Mouse (Mus musculus) embryonic facial prominence, embryonic 12.5 days (tissue): ENCODE measurements around the gene Fyco1. TPM values are rescaled to one million over a fixed set of nuclear protein-coding genes. Genes with fewer than 3 reads are reported as not detected.
"Not testable (repeated sequence)": the region's sequence is repeated elsewhere in the genome, so short reads cannot be mapped to it uniquely, and the experiment has no call there.

Experiments used
- ATAC-seq: fragments of 200-750 bp; cut with Nextera tagmentation; 2 replicates; pipeline ENCODE4 v1.8.0; 2017; ENCODE audit not compliant: insufficient number of reproducible peaks, insufficient read depth, low FRiP score, low TSS enrichment
- H3K27ac ChIP-seq: fragments of 300-500 bp; sonication (generic); 2 replicates; pipeline ENCODE4 v1.5.1; 2016; ENCODE audit warnings: mild to moderate bottlenecking
- H3K27me3 ChIP-seq: fragments of 300-500 bp; sonication (generic); 2 replicates; pipeline ENCODE4 v1.6.1; 2016; ENCODE audit warnings: mild to moderate bottlenecking, moderate library complexity
- H3K36me3 ChIP-seq: fragments of 300-500 bp; sonication (generic); 2 replicates; pipeline ENCODE4 v1.6.1; 2016; ENCODE audit warnings: mild to moderate bottlenecking
- H3K4me1 ChIP-seq: fragments of 300-500 bp; sonication (generic); 2 replicates; pipeline ENCODE4 v1.6.1; 2016
- H3K4me2 ChIP-seq: fragments of 300-500 bp; sonication (generic); replicated peaks from 2 replicates; pipeline ENCODE4 v1.6.1; 2016; ENCODE audit warnings: mild to moderate bottlenecking, moderate library complexity
- H3K4me3 ChIP-seq: fragments of 300-500 bp; sonication (generic); 2 replicates; pipeline ENCODE4 v1.5.1; 2016; ENCODE audit warnings: mild to moderate bottlenecking
- H3K9ac ChIP-seq: fragments of 300-500 bp; sonication (generic); 2 replicates; pipeline ENCODE4 v1.6.1; 2016; ENCODE audit warnings: mild to moderate bottlenecking, moderate library complexity
- H3K9me3 ChIP-seq: fragments of 300-500 bp; sonication (generic); 2 replicates; pipeline ENCODE4 v1.6.1; 2016; ENCODE audit warnings: mild to moderate bottlenecking, moderate library complexity
- WGBS: fragments of 180-500 bp; shearing (Covaris S2); methylation state at CpG from one replicate; pipeline ENCODE4 v1.1.7; 2016; 5-methylcytosine and 5-hydroxymethylcytosine counted together
- polyA plus RNA-seq: library from polyadenylated mRNA; unstranded; fragments of >200 nt; fragmentation: Nextera tagmentation; extraction: Ambion mirVana; gene quantifications from 2 replicates; pipeline ENCODE4 v1.2.1, GENCODE M21; 2016

Fyco1 gene
- polyA plus RNA-seq, 1 experiment from 2014 or later = 13.9 TPM

DNA sequence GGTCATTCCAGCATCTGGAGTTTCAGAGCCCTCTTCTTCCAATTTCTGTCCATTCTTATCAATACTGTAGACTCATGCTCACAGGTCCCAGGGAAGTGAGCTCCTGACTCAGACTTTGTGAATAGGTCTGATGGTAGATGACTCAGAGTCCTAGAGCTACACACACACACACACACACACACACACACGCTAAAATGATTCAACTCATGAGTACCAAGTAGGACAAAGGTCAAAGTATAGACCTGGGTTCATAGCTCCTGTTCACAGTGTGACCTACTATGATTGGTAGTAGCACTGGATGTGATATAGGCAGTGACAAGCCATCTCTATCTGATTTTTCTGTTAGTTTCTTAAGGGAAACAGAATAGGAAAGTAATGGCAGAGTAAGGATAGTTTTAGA is 83.3 kb downstream of the Fyco1 start:
- Histone ChIP-seq H3K36me3 (no peaks in the 10 kb centered on the region), H3K4me2 (no peak overlapping the region), H3K4me3 (no peak overlapping the region), H3K27ac (no peak overlapping the region), H3K27me3 (no peaks in the 10 kb centered on the region), H3K9me3 (no peaks in the 10 kb centered on the region), H3K9ac (no peak overlapping the region), H3K4me1 (no peaks in the 10 kb centered on the region)
- 73% methylated on average over 1 of the region's 1 CpGs for WGBS
- ATAC-seq = no peak

DNA sequence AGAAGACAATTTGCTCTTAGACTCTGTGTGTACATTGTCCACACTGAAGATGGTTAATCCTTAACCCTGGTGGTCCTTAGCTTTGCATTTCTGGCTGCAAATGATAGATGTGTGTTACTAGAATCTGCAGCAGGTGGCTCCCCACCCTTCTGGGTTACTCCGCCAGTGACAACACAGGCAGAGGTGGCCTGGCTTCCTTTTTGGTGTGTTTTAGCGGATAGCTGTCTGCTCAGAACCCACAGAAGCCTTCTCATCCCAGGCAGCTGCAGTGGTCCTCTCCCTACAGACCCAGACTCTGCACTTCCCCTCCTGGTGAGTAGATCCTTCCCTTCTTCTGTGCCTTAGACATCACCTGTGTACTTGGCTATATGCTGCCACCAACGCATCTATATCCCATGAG is 84.7 kb downstream of the Fyco1 start:
- WGBS = 84% methylated on average over 3 of the region's 3 CpGs
- H3K36me3 ChIP-seq = no peaks in the 10 kb centered on the region
- H3K27ac ChIP-seq = no peak overlapping the region
- no peak for ATAC-seq
- no peak overlapping the region for H3K9ac ChIP-seq
- no peaks in the 10 kb centered on the region for H3K27me3 ChIP-seq
- no peaks in the 10 kb centered on the region for H3K9me3 ChIP-seq
- no peak overlapping the region for H3K4me2 ChIP-seq
- H3K4me3 ChIP-seq = no peak overlapping the region
- H3K4me1 ChIP-seq = no peaks in the 10 kb centered on the region; the same call in 1 of the 2 replicates

DNA sequence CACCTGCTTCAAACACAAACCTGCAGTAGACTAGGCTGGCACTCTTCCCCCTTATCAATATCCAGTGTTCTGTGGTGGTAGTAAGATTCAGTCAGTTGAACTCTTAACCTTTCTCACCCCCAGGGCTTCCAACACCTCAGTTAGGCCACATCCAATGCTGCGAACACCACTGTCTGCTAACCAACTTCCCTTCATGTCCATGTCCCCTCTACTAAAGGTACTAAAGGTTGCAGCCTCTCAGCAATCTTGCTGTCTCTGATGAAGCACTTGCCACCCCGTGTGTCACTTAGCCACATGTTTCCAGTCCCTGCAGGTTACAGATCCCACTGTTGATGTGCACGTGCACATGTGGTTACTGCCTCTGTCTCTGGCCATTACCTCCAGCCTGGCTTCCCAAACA is 87.9 kb downstream of the Fyco1 start:
- Histone ChIP-seq H3K36me3 (no peaks in the 10 kb centered on the region), H3K4me3 (no peak overlapping the region), H3K9me3 (no peaks in the 10 kb centered on the region), H3K4me2 (no peak overlapping the region), H3K27ac (no peak overlapping the region), H3K9ac (no peak overlapping the region), H3K27me3 (no peaks in the 10 kb centered on the region), H3K4me1 (no peaks in the 10 kb centered on the region; the same call in 1 of the 2 replicates)
- no peak for ATAC-seq
- WGBS = 75% methylated on average over 3 of the region's 3 CpGs

DNA sequence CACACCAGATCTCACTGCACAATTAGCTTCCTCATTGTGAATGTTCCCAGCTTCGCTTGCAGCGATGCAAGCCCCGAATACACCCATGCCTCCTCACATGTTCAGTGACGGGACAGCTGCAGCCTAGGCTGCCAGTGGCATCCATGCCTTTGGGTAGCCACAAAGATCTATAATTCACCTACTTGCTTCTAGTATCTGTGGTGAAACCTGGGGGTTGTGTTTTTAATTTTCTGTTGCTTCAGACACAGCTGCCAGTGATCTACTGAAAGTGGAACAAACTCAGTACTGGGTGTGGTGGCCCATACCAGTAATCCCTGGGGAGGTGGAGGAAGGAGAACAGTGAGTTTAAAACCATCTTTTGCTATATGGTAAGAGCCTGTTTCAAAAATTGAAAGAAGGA is 88.8 kb downstream of the Fyco1 start:
- H3K9ac ChIP-seq = no peak overlapping the region

DNA sequence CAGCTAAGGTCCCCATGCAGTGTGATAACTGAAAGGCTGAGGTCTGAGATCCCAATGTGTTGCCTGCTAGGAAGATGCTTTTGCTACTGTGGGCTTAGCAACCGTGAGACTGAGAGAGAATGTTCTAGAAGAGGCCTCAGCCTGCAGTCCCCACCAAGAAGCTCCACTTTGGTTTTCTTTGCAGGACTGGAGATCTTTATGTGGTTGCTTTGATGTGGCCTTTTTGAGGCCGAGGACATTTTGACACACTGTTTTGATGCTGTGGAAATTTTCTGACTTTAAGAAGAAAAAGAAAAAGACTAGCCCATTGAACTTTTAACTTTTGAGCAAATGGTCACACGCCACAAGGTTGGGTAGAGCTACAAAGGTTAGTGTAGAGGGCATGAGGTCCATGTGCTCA is 90.9 kb downstream of the Fyco1 start:
- no peak overlapping the region for H3K4me2 ChIP-seq
- no peaks in the 10 kb centered on the region for H3K27me3 ChIP-seq
- no peaks in the 10 kb centered on the region for H3K9me3 ChIP-seq
- H3K36me3 ChIP-seq = no peaks in the 10 kb centered on the region
- WGBS = 82% methylated on average over 3 of the region's 3 CpGs
- H3K4me1 ChIP-seq = no peaks in the 10 kb centered on the region; the same call in 1 of the 2 replicates
- ATAC-seq = no peak
- H3K4me3 ChIP-seq = no peak overlapping the region
- H3K9ac ChIP-seq = no peak overlapping the region
- H3K27ac ChIP-seq = no peak overlapping the region

More for the DNA sequence above, 88.8 kb downstream of the Fyco1 start:
- H3K4me1 ChIP-seq = no peaks in the 10 kb centered on the region; the same call in 1 of the 2 replicates
- H3K9me3 ChIP-seq = no peaks in the 10 kb centered on the region
- no peak overlapping the region for H3K4me3 ChIP-seq
- H3K4me2 ChIP-seq = no peak overlapping the region
- no peak overlapping the region for H3K27ac ChIP-seq
- ATAC-seq = no peak
- WGBS = 80% methylated on average over 4 of the region's 4 CpGs
- no peaks in the 10 kb centered on the region for H3K36me3 ChIP-seq
- H3K27me3 ChIP-seq = no peaks in the 10 kb centered on the region

DNA sequence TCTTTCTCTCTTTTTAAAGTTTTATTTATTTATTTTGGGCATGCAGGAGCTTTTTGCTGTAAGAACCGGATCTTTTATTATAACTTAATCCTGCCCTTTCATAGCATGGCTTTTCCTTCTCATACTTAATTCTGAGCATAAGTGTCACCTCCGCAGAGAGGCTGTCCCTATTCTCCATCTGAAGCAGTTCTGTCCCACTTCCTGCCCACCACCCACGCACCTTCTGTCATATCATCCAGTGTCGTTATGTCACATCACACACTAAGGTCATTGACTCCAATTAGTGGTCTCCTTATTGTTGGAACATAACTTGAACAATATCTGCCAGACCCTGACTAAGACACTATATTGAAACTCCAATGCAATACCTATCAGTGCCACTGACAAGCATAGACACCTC is 93.1 kb downstream of the Fyco1 start:
- no peak overlapping the region for H3K9ac ChIP-seq
- 68% methylated on average over 4 of the region's 4 CpGs for WGBS
- no peak overlapping the region for H3K27ac ChIP-seq
- H3K4me3 ChIP-seq = no peak overlapping the region
- no peak overlapping the region for H3K4me2 ChIP-seq
- no peaks in the 10 kb centered on the region for H3K36me3 ChIP-seq
- no peaks in the 10 kb centered on the region; the same call in 1 of the 2 replicates for H3K4me1 ChIP-seq
- H3K9me3 ChIP-seq = no peaks in the 10 kb centered on the region
- ATAC-seq = no peak
- no peaks in the 10 kb centered on the region for H3K27me3 ChIP-seq

DNA sequence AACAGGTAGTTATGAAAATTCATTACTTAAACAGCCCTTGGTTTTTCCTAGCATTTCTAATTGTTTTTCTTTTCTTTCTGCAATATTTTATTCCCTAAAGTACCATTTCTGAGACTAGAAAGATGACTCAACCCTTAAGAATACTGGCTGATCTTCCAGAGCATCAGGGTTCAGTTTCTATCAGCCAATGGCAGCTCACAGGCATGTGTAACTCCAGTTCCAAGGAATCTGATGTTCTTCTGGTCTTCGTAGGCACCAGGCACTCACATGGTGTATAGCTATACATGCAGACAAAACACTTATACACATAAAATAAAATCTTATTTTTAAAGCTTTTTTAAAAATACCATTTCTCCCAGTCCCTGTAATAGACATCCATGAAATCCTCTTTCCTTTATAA is 93.5 kb downstream of the Fyco1 start:
- Histone ChIP-seq H3K4me1 (no peaks in the 10 kb centered on the region; the same call in 1 of the 2 replicates), H3K9me3 (no peaks in the 10 kb centered on the region), H3K4me2 (no peak overlapping the region), H3K36me3 (no peaks in the 10 kb centered on the region), H3K27ac (no peak overlapping the region), H3K9ac (no peak overlapping the region), H3K4me3 (no peak overlapping the region), H3K27me3 (no peaks in the 10 kb centered on the region)
- WGBS = 86% methylated on average over 1 of the region's 1 CpGs
- ATAC-seq = no peak

DNA sequence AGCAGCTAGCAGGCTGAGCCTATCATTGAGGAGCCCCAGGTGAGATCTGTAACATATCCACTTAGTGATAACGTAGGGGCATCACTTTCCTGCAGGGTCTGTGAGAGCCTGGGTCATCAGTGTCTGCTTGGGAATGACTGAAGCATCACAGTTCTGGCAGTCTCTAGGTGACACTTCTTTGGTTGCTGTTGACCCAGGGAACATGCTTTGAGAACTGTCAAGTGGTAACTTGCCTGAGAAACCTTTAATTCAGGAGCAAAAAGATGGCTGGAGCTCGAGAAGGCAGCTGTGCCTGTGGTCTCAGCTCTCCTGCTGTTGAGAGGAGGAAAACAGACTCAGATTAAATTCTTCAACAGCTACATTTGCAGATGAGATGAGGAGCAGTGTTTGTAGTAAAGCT is 94.4 kb downstream of the Fyco1 start:
- WGBS = 56% methylated on average over 2 of the region's 2 CpGs
- no peaks in the 10 kb centered on the region for H3K27me3 ChIP-seq
- H3K36me3 ChIP-seq = no peaks in the 10 kb centered on the region
- no peaks in the 10 kb centered on the region for H3K9me3 ChIP-seq
- H3K4me1 ChIP-seq = no peaks in the 10 kb centered on the region
- no peak overlapping the region for H3K9ac ChIP-seq
- H3K27ac ChIP-seq = no peak overlapping the region
- no peak overlapping the region for H3K4me2 ChIP-seq
- no peak overlapping the region for H3K4me3 ChIP-seq
- no peak for ATAC-seq

DNA sequence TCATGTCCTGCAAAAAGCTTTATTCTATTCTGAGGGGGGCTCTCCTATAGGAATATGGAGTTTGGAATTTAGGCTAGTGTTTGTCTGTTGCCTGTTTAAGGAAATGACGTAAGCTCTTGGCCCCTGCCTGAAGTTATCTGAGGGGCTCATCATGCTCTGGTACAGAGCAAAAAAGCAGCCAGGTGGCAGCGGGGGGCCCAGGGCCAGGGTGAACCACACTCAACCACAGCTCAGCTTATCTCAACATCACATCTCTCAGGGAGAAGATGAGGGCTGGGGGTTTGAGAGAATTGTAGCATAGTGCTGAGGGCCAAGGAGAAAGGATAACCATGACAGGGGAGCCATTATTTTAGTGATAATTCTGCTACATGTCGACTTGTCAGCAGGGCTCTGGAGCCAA is 94.9 kb downstream of the Fyco1 start:
- 63% methylated on average over 3 of the region's 3 CpGs for WGBS
- Histone ChIP-seq H3K27me3 (no peaks in the 10 kb centered on the region), H3K4me2 (no peak overlapping the region), H3K9ac (no peak overlapping the region), H3K36me3 (no peaks in the 10 kb centered on the region), H3K9me3 (no peaks in the 10 kb centered on the region), H3K4me1 (no peaks in the 10 kb centered on the region), H3K4me3 (no peak overlapping the region), H3K27ac (no peak overlapping the region)
- no peak for ATAC-seq

DNA sequence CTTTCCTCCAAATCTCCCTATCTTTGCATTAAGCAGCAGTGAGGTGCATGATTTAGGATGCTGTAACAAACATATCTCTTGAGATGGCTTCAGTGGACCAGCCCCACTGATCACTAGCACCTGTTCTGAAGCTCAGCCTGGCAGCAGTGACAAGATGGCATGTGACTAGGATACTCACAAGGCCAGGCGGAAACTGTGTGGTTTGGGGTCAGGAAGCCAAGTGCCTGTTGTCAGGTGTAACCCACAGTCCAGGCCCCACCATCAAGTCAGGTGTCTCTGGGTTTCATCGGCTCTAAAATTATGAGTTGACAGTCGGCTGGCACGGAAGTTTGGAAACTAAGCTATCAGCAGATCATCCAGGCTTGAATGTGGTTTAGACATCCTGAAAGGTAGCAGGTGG is 97.4 kb downstream of the Fyco1 start:
- ATAC-seq = no peak
- Histone ChIP-seq H3K9ac (no peak overlapping the region), H3K27ac (no peak overlapping the region), H3K4me3 (no peak overlapping the region), H3K4me1 (no peaks in the 10 kb centered on the region), H3K27me3 (no peaks in the 10 kb centered on the region), H3K4me2 (no peak overlapping the region), H3K9me3 (no peaks in the 10 kb centered on the region), H3K36me3 (no peaks in the 10 kb centered on the region)
- WGBS = 84% methylated on average over 4 of the region's 4 CpGs

DNA sequence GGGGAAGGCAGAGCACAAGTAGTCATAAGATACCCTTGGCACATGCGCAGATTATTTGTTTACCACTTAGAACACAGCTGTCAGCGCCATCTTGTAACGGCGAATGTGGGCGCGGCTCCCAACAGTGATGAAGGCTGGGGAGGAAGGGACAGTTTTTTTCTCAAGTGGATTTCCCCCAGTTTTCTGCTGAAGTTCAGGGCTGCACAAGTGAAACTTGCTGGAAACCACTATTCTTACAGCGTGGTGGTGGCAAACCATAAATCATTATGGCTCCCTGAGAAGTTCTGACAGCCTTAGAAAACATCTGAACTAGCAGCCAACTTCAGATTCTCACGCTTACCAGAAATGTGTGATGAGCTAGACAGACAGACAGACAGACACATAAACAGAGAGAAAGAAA is 102.0 kb downstream of the Fyco1 start:
- not testable (repeated sequence) for H3K27me3 ChIP-seq, H3K4me1 ChIP-seq, H3K9me3 ChIP-seq, ATAC-seq, H3K36me3 ChIP-seq, H3K27ac ChIP-seq, H3K4me3 ChIP-seq, H3K9ac ChIP-seq, H3K4me2 ChIP-seq
- WGBS = 90% methylated on average over 7 of the region's 8 CpGs

DNA sequence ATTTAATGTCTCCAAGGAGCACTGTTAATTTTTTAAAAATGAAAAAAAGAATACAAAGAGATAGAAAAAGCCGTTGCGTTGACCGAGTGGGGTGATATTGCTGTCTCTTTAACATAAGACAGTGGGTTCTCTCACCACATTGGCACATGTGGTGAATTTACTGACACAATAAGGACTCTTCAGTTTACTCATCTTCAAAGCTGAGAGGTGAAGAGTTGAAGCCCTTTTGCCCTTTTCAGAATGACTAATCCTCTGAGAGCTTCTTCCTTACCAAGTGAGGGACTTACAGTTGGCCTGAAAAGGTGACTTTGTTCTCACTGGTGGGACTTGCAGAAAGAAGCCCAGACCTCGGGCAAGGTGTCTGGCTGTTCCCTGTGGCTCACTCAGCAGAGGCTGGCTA is 110.9 kb downstream of the Fyco1 start:
- H3K4me2 ChIP-seq = no peak overlapping the region
- H3K4me1 ChIP-seq = no peaks in the 10 kb centered on the region
- H3K27me3 ChIP-seq = no peaks in the 10 kb centered on the region
- no peak overlapping the region for H3K4me3 ChIP-seq
- H3K36me3 ChIP-seq = no peaks in the 10 kb centered on the region
- H3K9me3 ChIP-seq = no peaks in the 10 kb centered on the region
- 74% methylated on average over 4 of the region's 4 CpGs for WGBS
- no peak overlapping the region for H3K9ac ChIP-seq
- no peak overlapping the region for H3K27ac ChIP-seq
- no peak for ATAC-seq
